Mouse (Mus musculus): Measurements from ENCODE around the gene Ldlrad3.

The Ldlrad3 gene

GRCm38 (mm10) chr2:102002974-102003775 is 183.0 kb downstream of the Ldlrad3 start:
- DNase-seq (ENCODE audit: low spot score) = peak; percentile 60

GRCm38 (mm10) chr2:102002408-102002973 is 183.7 kb downstream of the Ldlrad3 start:
- DNase-seq (ENCODE audit: low spot score) = no peak

GRCm38 (mm10) chr2:102001661-102002060 is 184.5 kb downstream of the Ldlrad3 start:
- DNase-seq (ENCODE audit: low spot score) = no peak

- DNase-seq (ENCODE audit: low spot score) = no peak
Observed at GRCm38 (mm10) chr2:101998911-101999572, 187.1 kb downstream of the Ldlrad3 start.

- DNase-seq (ENCODE audit: low spot score) = no peak
Observed at GRCm38 (mm10) chr2:101997013-101997412, 189.2 kb downstream of the Ldlrad3 start.

GRCm38 (mm10) chr2:101992574-101993310 is 193.4 kb downstream of the Ldlrad3 start:
- DNase-seq (ENCODE audit: low spot score) = no peak

GRCm38 (mm10) chr2:101991726-101992125 is 194.5 kb downstream of the Ldlrad3 start:
- no peak for DNase-seq (ENCODE audit: low spot score)

- no peak for DNase-seq (ENCODE audit: low spot score)
Observed at GRCm38 (mm10) chr2:101986344-101987087, 199.7 kb downstream of the Ldlrad3 start.

- DNase-seq (ENCODE audit: low spot score) = no peak
Observed at GRCm38 (mm10) chr2:101983853-101984543, 202.2 kb downstream of the Ldlrad3 start.

- peak; percentile 60 for DNase-seq (ENCODE audit: low spot score)
Observed at GRCm38 (mm10) chr2:101983082-101983852, 202.9 kb downstream of the Ldlrad3 start.

- DNase-seq (ENCODE audit: low spot score) = no peak
Observed at GRCm38 (mm10) chr2:101981964-101982498, 204.2 kb downstream of the Ldlrad3 start.

GRCm38 (mm10) chr2:101981211-101981610 is 205.0 kb downstream of the Ldlrad3 start:
- DNase-seq (ENCODE audit: low spot score) = no peak

GRCm38 (mm10) chr2:101980456-101980947 is 205.7 kb downstream of the Ldlrad3 start:
- no peak for DNase-seq (ENCODE audit: low spot score)

GRCm38 (mm10) chr2:101978534-101979525 is 207.4 kb downstream of the Ldlrad3 start:
- DNase-seq (ENCODE audit: low spot score) = peak; percentile 75

GRCm38 (mm10) chr2:101976399-101977064 is 209.7 kb downstream of the Ldlrad3 start:
- no peak for DNase-seq (ENCODE audit: low spot score)

- DNase-seq (ENCODE audit: low spot score) = no peak
Observed at GRCm38 (mm10) chr2:101973810-101974209, 212.4 kb downstream of the Ldlrad3 start.

GRCm38 (mm10) chr2:101967601-101968000 is 218.6 kb downstream of the Ldlrad3 start:
- no peak for DNase-seq (ENCODE audit: low spot score)

GRCm38 (mm10) chr2:101967152-101967551 is 219.0 kb downstream of the Ldlrad3 start:
- no peak for DNase-seq (ENCODE audit: low spot score)
